Mouse (Mus musculus): ENCODE measurements at regions not wholly inside any gene's neighbourhood (a gene's known extent, or its start where the extent isn't known, plus 50 kb on each side); places are given as distances from the start of the nearest gene placed in this dataset.

DNA sequence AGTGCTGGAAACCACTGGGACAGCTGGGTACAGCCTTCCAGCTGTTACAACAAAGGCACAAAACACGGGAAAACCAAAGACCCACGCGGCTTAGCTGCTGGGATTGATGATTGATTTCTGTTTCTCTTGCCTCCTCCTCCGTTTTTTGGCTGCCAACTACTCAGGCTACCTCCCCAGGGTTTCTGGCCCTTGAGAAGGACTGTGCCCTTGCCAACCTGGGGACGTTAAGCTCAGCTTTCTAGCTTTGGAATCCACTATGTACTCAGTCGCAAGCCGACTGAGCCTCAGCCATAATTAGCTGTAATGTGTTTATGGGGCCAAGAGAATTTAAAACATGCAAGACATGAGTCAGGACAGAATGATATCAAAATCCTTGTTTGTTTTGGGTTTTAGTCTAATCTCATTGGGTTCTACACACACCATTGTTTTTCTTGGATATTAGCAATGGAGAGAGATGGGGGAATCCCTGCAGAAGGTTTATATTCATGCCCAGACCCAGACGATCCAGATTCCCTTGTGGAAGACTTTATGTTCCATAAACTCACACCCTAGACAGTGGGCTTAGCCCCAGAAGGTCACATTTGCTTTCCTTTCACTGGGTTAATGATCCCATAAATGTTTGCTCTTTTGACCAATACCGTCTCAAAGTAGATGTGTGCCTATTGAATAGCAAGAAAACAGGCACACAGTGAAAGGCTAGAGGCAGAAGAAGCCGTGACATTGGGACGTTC is 167.7 kb upstream of the Pou3f3 start:
- ATAC-seq (ENCODE audit: insufficient read depth, low FRiP score, low TSS enrichment) (no peak), DNase-seq (ENCODE audit: low spot score) (no peak)
- Histone ChIP-seq H3K27me3 (ENCODE audit: control insufficient read depth, insufficient read depth, low read length) (no peaks in the 10 kb centered on the region), H3K36me3 (ENCODE audit: control insufficient read depth, insufficient read depth, low read length) (no peaks in the 10 kb centered on the region), H3K4me3 (ENCODE audit: low read depth, low read length) (no peak overlapping the region), H3K4me2 (ENCODE audit: low read depth) (no peak overlapping the region), H3K4me1 (ENCODE audit: control insufficient read depth, insufficient read depth, low read length) (no peaks in the 10 kb centered on the region), H3K9ac (ENCODE audit: low read length) (no peak overlapping the region), H3K27ac (ENCODE audit: low read depth, low read length) (no peak overlapping the region), H3K9me3 (ENCODE audit: control insufficient read depth, low read length) (no peaks in the 10 kb centered on the region)
- 63% methylated on average over 11 of the region's 11 CpGs for WGBS

GRCm38 (mm10) chr1:42532908-42533307 is 162.7 kb upstream of the Pou3f3 start:
- Histone ChIP-seq H3K4me1 (ENCODE audit: control insufficient read depth, insufficient read depth, low read length) (no peaks in the 10 kb centered on the region), H3K4me3 (ENCODE audit: low read depth, low read length) (no peak overlapping the region), H3K27ac (ENCODE audit: low read depth, low read length) (no peak overlapping the region), H3K4me2 (ENCODE audit: low read depth) (no peak overlapping the region), H3K36me3 (ENCODE audit: control insufficient read depth, insufficient read depth, low read length) (no peaks in the 10 kb centered on the region), H3K9ac (ENCODE audit: low read length) (no peak overlapping the region), H3K9me3 (ENCODE audit: control insufficient read depth, low read length) (no peaks in the 10 kb centered on the region), H3K27me3 (ENCODE audit: control insufficient read depth, insufficient read depth, low read length) (no peaks in the 10 kb centered on the region)
- DNase-seq (ENCODE audit: low spot score), result no peak
- 90% methylated on average over 6 of the region's 6 CpGs for WGBS
- no peak for ATAC-seq (ENCODE audit: insufficient read depth, low FRiP score, low TSS enrichment)

DNA sequence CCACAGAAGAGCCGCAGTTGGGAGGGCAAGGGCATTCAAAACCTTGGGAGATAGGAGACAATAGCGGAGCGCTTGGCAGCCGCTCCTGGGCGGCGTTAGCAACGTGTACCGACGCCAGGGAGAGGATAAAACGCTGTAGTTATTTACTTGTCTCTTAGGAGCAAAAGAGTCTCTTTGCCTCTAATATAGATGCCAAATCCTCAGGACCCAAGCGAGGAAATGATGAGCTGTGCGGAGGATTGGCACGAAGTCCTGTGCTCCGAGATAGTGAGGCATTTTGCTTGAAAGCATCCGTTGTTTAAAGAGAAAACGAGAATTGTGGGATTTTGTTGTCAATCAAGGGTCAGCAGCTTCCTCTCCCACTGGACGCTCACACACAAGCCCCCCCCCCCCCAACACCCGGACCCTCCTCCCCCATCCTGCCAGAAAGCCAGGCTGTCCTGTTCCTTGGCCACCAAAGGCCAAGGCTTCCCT is 156.5 kb upstream of the Pou3f3 start:
- H3K4me1 ChIP-seq (ENCODE audit: control insufficient read depth, insufficient read depth, low read length), result peaks cover 7% of the 10 kb centered on the region; the same call in 1 of the 2 replicates
- peak; percentile 38 for DNase-seq (ENCODE audit: low spot score)
- no peak overlapping the region for H3K27ac ChIP-seq (ENCODE audit: low read depth, low read length)

DNA sequence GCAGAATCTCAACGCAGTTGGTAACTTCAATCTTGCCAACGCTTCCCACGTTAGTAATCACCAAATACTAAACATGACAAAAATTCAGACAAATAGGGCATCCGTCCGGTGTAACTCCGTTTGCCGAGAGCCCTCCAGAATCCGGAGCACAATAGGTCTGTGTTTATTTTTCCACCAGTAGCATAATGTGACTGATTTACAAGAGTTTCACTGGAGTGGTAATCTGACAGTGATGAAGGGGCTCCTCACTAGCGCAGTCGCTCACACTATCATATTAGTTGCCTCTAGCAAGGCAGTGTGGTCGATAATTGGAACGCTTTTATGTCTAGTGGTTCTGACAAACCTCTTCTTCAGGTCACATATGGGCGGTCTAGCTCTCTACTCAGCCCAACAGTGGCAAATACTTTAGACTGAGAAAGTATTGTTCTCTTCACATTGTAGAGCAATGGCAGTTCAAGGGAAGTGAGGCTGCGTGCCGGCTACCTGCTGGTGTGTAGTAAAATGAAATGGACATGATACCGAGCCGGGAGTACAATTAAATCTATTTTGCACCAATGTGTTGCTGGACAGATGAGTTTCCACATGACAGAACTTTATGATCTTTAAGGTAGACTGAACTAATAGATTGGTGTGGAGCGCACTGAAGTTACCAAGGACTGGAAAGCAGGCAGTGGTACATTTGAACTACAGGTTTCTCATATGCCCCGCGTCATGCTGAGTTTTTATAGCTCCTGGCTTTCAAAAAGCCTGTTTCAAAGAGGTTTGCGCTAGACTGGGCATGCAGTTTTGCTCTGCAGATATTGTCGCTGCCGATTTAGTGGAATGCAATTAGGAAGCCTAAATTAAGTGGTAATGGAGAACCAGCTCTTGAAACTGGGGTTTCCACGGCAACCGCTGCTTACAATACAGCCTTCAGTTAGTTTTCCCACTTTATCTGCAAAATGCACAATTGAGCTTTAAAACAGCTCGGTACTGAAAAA is 155.7 kb upstream of the Pou3f3 start:
- Histone ChIP-seq H3K36me3 (ENCODE audit: control insufficient read depth, insufficient read depth, low read length) (no peaks in the 10 kb centered on the region), H3K9ac (ENCODE audit: low read length) (no peak overlapping the region), H3K4me3 (ENCODE audit: low read depth, low read length) (no peak overlapping the region), H3K27ac (ENCODE audit: low read depth, low read length) (no peak overlapping the region), H3K27me3 (ENCODE audit: control insufficient read depth, insufficient read depth, low read length) (no peaks in the 10 kb centered on the region), H3K4me1 (ENCODE audit: control insufficient read depth, insufficient read depth, low read length) (peaks cover 7% of the 10 kb centered on the region; the same call in 1 of the 2 replicates), H3K4me2 (ENCODE audit: low read depth) (peak overlapping the region; percentile 31), H3K9me3 (ENCODE audit: control insufficient read depth, low read length) (no peaks in the 10 kb centered on the region)
- peak; percentile 49 for DNase-seq (ENCODE audit: low spot score)
- ATAC-seq (ENCODE audit: insufficient read depth, low FRiP score, low TSS enrichment), result peak; percentile 68; the same call in 1 of the 2 replicates
- WGBS, result 38% methylated on average over 26 of the region's 26 CpGs

More for the DNA sequence above, 156.5 kb upstream of the Pou3f3 start:
- no peaks in the 10 kb centered on the region for H3K36me3 ChIP-seq (ENCODE audit: control insufficient read depth, insufficient read depth, low read length)
- H3K4me2 ChIP-seq (ENCODE audit: low read depth), result peak overlapping the region; percentile 31
- 47% methylated on average over 18 of the region's 18 CpGs for WGBS
- no peak overlapping the region for H3K4me3 ChIP-seq (ENCODE audit: low read depth, low read length)
- H3K9me3 ChIP-seq (ENCODE audit: control insufficient read depth, low read length), result no peaks in the 10 kb centered on the region
- H3K9ac ChIP-seq (ENCODE audit: low read length), result no peak overlapping the region
- H3K27me3 ChIP-seq (ENCODE audit: control insufficient read depth, insufficient read depth, low read length), result no peaks in the 10 kb centered on the region
- ATAC-seq (ENCODE audit: insufficient read depth, low FRiP score, low TSS enrichment), result 0 out of 2 replicates have a peak, but pooled peaks have one; percentile 8

DNA sequence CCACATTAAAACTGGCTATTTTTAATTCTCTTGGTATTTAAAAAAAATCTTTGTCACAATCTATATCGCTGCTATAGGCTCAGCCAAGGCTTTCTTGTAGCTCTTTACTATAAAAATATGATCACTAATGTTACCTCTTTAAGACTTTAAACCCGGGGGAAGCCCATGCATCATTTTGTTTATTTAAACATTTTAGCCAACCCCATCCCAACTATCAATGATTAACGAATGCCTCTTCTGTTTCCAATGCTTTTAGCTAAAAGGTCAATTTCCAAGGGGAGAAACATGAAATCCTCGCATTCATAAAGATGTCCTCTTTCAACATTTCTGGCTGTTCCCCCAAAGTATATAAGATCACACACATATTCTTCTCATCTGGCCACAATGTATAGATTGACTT is 153.6 kb upstream of the Pou3f3 start:
- no peak overlapping the region for H3K27ac ChIP-seq (ENCODE audit: low read depth, low read length)
- no peak for DNase-seq (ENCODE audit: low spot score)
- H3K27me3 ChIP-seq (ENCODE audit: control insufficient read depth, insufficient read depth, low read length), result no peaks in the 10 kb centered on the region
- no peaks in the 10 kb centered on the region for H3K9me3 ChIP-seq (ENCODE audit: control insufficient read depth, low read length)
- no peak overlapping the region for H3K4me3 ChIP-seq (ENCODE audit: low read depth, low read length)
- H3K36me3 ChIP-seq (ENCODE audit: control insufficient read depth, insufficient read depth, low read length), result no peaks in the 10 kb centered on the region
- ATAC-seq (ENCODE audit: insufficient read depth, low FRiP score, low TSS enrichment), result no peak
- no peak overlapping the region for H3K4me2 ChIP-seq (ENCODE audit: low read depth)
- no peak overlapping the region for H3K9ac ChIP-seq (ENCODE audit: low read length)
- WGBS, result 77% methylated on average over 4 of the region's 4 CpGs
- peaks cover 7% of the 10 kb centered on the region; the same call in 1 of the 2 replicates for H3K4me1 ChIP-seq (ENCODE audit: control insufficient read depth, insufficient read depth, low read length)

DNA sequence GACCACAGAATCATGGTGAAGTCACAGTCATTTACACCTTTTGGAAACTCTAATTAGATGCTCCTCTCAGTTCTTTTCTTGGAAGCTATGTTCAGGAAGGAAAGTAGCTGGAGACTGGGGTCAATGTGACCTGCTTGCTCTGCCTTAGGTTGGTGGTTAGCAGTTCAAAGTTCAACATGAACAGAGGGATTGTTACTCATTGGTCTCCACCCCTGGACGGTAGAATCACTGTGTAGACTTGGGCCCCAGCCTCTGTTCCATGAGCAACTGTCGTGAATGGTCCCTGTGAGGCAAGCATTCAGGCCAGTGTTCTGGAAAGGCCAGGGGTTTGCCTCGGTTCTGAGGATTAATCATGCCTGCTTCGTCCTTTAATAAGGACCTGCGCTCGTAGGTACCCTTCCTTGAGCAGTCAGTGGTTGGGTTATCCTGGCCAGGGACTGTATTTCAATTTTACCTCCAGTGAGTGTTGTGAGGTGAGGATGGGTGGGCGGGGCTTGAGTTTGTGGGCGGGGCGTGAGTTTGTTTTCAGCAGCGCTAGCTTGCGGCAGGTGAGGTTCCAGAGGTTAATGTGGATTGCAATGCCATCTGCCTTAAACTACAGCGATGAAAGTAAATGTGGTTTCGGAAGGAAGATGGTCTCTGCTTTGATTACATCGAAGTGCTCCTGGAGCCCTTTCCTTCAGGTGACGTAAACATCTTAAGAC is 152.6 kb upstream of the Pou3f3 start:
- DNase-seq (ENCODE audit: low spot score) (no peak), ATAC-seq (ENCODE audit: insufficient read depth, low FRiP score, low TSS enrichment) (no peak)
- Histone ChIP-seq H3K4me2 (ENCODE audit: low read depth) (no peak overlapping the region), H3K4me3 (ENCODE audit: low read depth, low read length) (no peak overlapping the region), H3K4me1 (ENCODE audit: control insufficient read depth, insufficient read depth, low read length) (peaks cover 7% of the 10 kb centered on the region; the same call in 1 of the 2 replicates), H3K27ac (ENCODE audit: low read depth, low read length) (no peak overlapping the region), H3K36me3 (ENCODE audit: control insufficient read depth, insufficient read depth, low read length) (no peaks in the 10 kb centered on the region), H3K9me3 (ENCODE audit: control insufficient read depth, low read length) (no peaks in the 10 kb centered on the region), H3K27me3 (ENCODE audit: control insufficient read depth, insufficient read depth, low read length) (no peaks in the 10 kb centered on the region), H3K9ac (ENCODE audit: low read length) (no peak overlapping the region)
- WGBS, result 39% methylated on average over 15 of the region's 15 CpGs

DNA sequence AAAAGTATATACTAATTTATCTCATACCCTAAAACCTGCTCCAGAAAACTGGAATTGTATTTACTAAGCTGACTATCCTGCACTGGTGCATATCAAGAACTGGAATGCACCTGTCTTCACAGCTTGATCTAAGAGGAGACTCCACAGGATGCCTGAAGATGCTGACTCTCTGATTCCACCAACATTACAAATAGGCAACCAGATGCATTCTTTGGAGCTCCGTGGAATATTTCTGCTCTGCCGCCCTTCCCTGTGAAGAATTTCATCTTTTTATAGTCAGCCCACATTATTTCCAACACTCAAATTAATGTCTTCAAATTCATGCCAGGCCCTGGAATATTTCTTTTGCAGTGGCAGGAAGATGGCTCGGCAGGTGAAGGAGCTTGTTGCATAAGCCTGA is 148.7 kb upstream of the Pou3f3 start:
- H3K27ac ChIP-seq (ENCODE audit: low read depth, low read length), result no peak overlapping the region
- 93% methylated on average over 3 of the region's 3 CpGs for WGBS
- ATAC-seq (ENCODE audit: insufficient read depth, low FRiP score, low TSS enrichment), result no peak
- DNase-seq (ENCODE audit: low spot score), result no peak
- H3K36me3 ChIP-seq (ENCODE audit: control insufficient read depth, insufficient read depth, low read length), result no peaks in the 10 kb centered on the region
- H3K4me1 ChIP-seq (ENCODE audit: control insufficient read depth, insufficient read depth, low read length), result no peaks in the 10 kb centered on the region
- no peak overlapping the region for H3K9ac ChIP-seq (ENCODE audit: low read length)
- no peaks in the 10 kb centered on the region for H3K9me3 ChIP-seq (ENCODE audit: control insufficient read depth, low read length)
- no peaks in the 10 kb centered on the region for H3K27me3 ChIP-seq (ENCODE audit: control insufficient read depth, insufficient read depth, low read length)
- H3K4me2 ChIP-seq (ENCODE audit: low read depth), result no peak overlapping the region
- H3K4me3 ChIP-seq (ENCODE audit: low read depth, low read length), result no peak overlapping the region

DNA sequence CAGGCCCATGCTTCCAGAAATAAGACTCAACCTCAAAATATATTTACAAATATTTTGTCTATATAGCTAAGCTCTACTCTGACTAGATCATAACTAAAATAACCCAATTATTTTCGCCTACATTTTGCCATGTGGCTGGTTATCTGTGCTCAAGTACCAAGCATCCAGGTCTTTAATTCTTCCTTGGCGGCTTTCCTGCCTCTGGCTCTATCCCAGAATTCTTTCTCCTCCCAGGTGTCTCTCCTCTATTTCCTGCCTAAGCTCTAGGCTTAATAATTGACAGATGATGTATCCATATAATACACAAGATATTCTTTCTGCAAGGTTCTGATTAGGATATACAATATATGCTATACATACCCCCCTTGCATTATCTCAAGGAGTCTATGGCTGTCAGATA is 138.3 kb upstream of the Pou3f3 start:
- Histone ChIP-seq H3K4me3 (ENCODE audit: low read depth, low read length) (no peak overlapping the region), H3K27me3 (ENCODE audit: control insufficient read depth, insufficient read depth, low read length) (no peaks in the 10 kb centered on the region), H3K4me2 (ENCODE audit: low read depth) (no peak overlapping the region), H3K9me3 (ENCODE audit: control insufficient read depth, low read length) (no peaks in the 10 kb centered on the region), H3K36me3 (ENCODE audit: control insufficient read depth, insufficient read depth, low read length) (no peaks in the 10 kb centered on the region), H3K27ac (ENCODE audit: low read depth, low read length) (no peak overlapping the region), H3K9ac (ENCODE audit: low read length) (no peak overlapping the region), H3K4me1 (ENCODE audit: control insufficient read depth, insufficient read depth, low read length) (no peaks in the 10 kb centered on the region)
- no peak for DNase-seq (ENCODE audit: low spot score)
- WGBS, result 93% methylated on average over 2 of the region's 2 CpGs
- ATAC-seq (ENCODE audit: insufficient read depth, low FRiP score, low TSS enrichment), result no peak
